Comparison of ENCODE assay signal across 8 mouse cellular contexts in the genomic region with DNA sequence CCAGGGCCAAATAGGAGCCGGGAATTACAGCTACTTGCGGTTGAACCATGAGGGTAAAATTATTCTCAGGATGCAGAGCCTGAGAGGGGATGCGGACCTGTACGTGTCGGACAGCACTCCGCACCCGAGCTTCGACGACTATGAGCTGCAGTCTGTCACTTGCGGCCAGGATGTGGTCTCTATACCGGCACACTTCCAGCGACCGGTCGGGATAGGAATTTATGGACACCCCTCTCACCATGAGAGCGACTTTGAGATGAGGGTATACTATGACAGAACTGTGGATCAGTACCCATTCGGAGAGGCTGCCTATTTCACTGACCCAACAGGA. TPM values are rescaled to one million over a fixed set of nuclear protein-coding genes. Genes with fewer than 3 reads are reported as not detected.
DNase-seq lines count a peak whose midpoint lies in the region; ATAC-seq lines count a peak whose summit lies in the region.
"Had no signal": no experiment of that assay in that cellular context is flagged by ENCODE, and none has a peak within 500 bp of the region (broad histone marks: within the 10 kb centered on the region; RNA-seq: fewer than 3 reads in every experiment).

No protein-coding gene starts in this region.

- H3K27me3 ChIP-seq in liver, embryonic 11.5 days (replicated peaks; ENCODE audit: control insufficient read depth, insufficient read depth, low read length) = no peaks in the 10 kb centered on the region
- H3K27me3 ChIP-seq in splenic B cell, adult 2 months (ENCODE audit: control insufficient read depth, insufficient read depth, low read length, poor library complexity, severe bottlenecking) = no peaks in the 10 kb centered on the region

- peaks cover 6% of the 10 kb centered on the region for H3K4me1 ChIP-seq in liver, embryonic 11.5 days (replicated peaks; ENCODE audit: control insufficient read depth, insufficient read depth, low read length)

- H3K4me2 ChIP-seq in liver, embryonic 11.5 days = peak overlapping the region; percentile 84

- peak overlapping the region; percentile 27; the same call in 1 of the 2 replicates for H3K27ac ChIP-seq in liver, embryonic 11.5 days (ENCODE audit: low read depth, low read length)

- peak overlapping the region; percentile 81 for H3K4me3 ChIP-seq in liver, embryonic 11.5 days (ENCODE audit: low read depth, low read length)

- 0 out of 2 replicates have a peak, but pooled peaks have one; percentile 11 for ATAC-seq in erythroid progenitor cell, adult 5-6 weeks (replicated peaks; ENCODE audit: low FRiP score, poor library complexity, severe bottlenecking)
- peak; percentile 27 for ATAC-seq in liver, embryonic 11.5 days (replicated peaks; ENCODE audit: low FRiP score)

- peaks cover 11% of the 10 kb centered on the region; the same call in 1 of the 2 replicates for H3K36me3 ChIP-seq in liver, embryonic 11.5 days (ENCODE audit: control insufficient read depth, insufficient read depth, low read length)
- H3K36me3 ChIP-seq in splenic B cell, adult 2 months (ENCODE audit: control insufficient read depth, insufficient read depth, low read length, poor library complexity, severe bottlenecking) = peaks cover 2% of the 10 kb centered on the region; the same call in 1 of the 2 replicates

- no peaks in the 10 kb centered on the region for H3K9me3 ChIP-seq in liver, embryonic 11.5 days (ENCODE audit: control insufficient read depth, low read length)

- DNase-seq in urinary bladder, postnatal 25 days (ENCODE audit: low spot score) = peak; percentile 10
- DNase-seq in urinary bladder, adult 2 months (ENCODE audit: low spot score) = no peak
- DNase-seq in liver, embryonic 11.5 days (ENCODE audit: low spot score) = no peak
- peak; percentile 3 for DNase-seq in splenic B cell, adult 2 months (ENCODE audit: low read depth, low spot score)
- no peak for DNase-seq in right cerebral cortex, postnatal 14 days
- DNase-seq in thymus, postnatal 36 days = no peak

- peak overlapping the region; percentile 77 for H3K9ac ChIP-seq in liver, embryonic 11.5 days (ENCODE audit: low read depth, low read length)

- WGBS in liver, embryonic 11.5 days = 16% methylated on average over 16 of the region's 16 CpGs

RNA-seq across cellular contexts. Expression of a gene that starts 0.7 kb away (rescaled TPM):
- polyA plus RNA-seq in urinary bladder, adult 2 months (2012; rRNA removed) = 40.8 and 55.5 TPM in 2 replicates
- 12.3 and 12.6 TPM in 2 replicates for total RNA-seq in erythroid progenitor cell, adult 5-6 weeks (2015; ENCODE audit: low replicate concordance)
- 2.3 and 9.0 TPM in 2 replicates for total RNA-seq in erythroid progenitor cell, adult 5-6 weeks (2017; ENCODE audit: low replicate concordance)
- 19.9 and 22.2 TPM in 2 replicates for polyA plus RNA-seq in liver, embryonic 11.5 days (2014; fragmentation: Nextera tagmentation; extraction: Ambion mirVana)

RNA-seq across cellular contexts. Expression of a gene that starts 0.7 kb away (rescaled TPM):
- 4.4 and 5.9 TPM in 2 replicates for polyA plus RNA-seq in urinary bladder, adult 2 months (2012; rRNA removed)
- not detected in 2 replicates for total RNA-seq in erythroid progenitor cell, adult 5-6 weeks (2015; ENCODE audit: low replicate concordance)
- total RNA-seq in erythroid progenitor cell, adult 5-6 weeks (2017; ENCODE audit: low replicate concordance) = not detected in 2 replicates
- polyA plus RNA-seq in liver, embryonic 11.5 days (2014; fragmentation: Nextera tagmentation; extraction: Ambion mirVana) = 2.0 and 2.9 TPM in 2 replicates

RNA-seq across cellular contexts. Expression of a gene that starts 17.4 kb away (rescaled TPM):
- 47.1 and 55.6 TPM in 2 replicates for polyA plus RNA-seq in urinary bladder, adult 2 months (2012; rRNA removed)
- total RNA-seq in erythroid progenitor cell, adult 5-6 weeks (2015; ENCODE audit: low replicate concordance) = 217 and 251 TPM in 2 replicates
- total RNA-seq in erythroid progenitor cell, adult 5-6 weeks (2017; ENCODE audit: low replicate concordance) = 117 and 125 TPM in 2 replicates
- polyA plus RNA-seq in liver, embryonic 11.5 days (2014; fragmentation: Nextera tagmentation; extraction: Ambion mirVana) = 137 and 150 TPM in 2 replicates

RNA-seq across cellular contexts. Expression of a gene that starts 34.6 kb away (rescaled TPM):
- 16.5 and 23.8 TPM in 2 replicates for polyA plus RNA-seq in urinary bladder, adult 2 months (2012; rRNA removed)
- 4.6 and 5.8 TPM in 2 replicates for total RNA-seq in erythroid progenitor cell, adult 5-6 weeks (2015; ENCODE audit: low replicate concordance)
- total RNA-seq in erythroid progenitor cell, adult 5-6 weeks (2017; ENCODE audit: low replicate concordance) = 0.76 and 7.2 TPM in 2 replicates
- polyA plus RNA-seq in liver, embryonic 11.5 days (2014; fragmentation: Nextera tagmentation; extraction: Ambion mirVana) = 8.1 and 8.2 TPM in 2 replicates

RNA-seq across cellular contexts. Expression of a gene that starts 34.9 kb away (rescaled TPM):
- polyA plus RNA-seq in urinary bladder, adult 2 months (2012; rRNA removed) = 0.18 TPM in 1 of 2 replicates, not detected in the other
- total RNA-seq in erythroid progenitor cell, adult 5-6 weeks (2015; ENCODE audit: low replicate concordance) = not detected in 2 replicates
- total RNA-seq in erythroid progenitor cell, adult 5-6 weeks (2017; ENCODE audit: low replicate concordance) = not detected in 2 replicates
- 1.3 and 2.6 TPM in 2 replicates for polyA plus RNA-seq in liver, embryonic 11.5 days (2014; fragmentation: Nextera tagmentation; extraction: Ambion mirVana)
- polyA plus RNA-seq: large intestine, adult 2 months had no signal

Comparison
In these comparisons a context has a peak if more than half of its experiments do, and no peak if none do; other contexts are left out.
1. DNase-seq: peak in urinary bladder, postnatal 25 days (single experiment) and splenic B cell, adult 2 months (single experiment); none in urinary bladder, adult 2 months (single experiment), liver, embryonic 11.5 days (single experiment), right cerebral cortex, postnatal 14 days (single experiment) and thymus, postnatal 36 days (0 of 2).